Mouse (Mus musculus) cerebellum, adult 18-20 months (tissue): ENCODE measurements around the gene Atp2b2.

Experiments used
- DNase-seq, 2 experiments: peaks; one replicate each; pipeline ENCODE4 v3.0.0; 2021

Atp2b2 gene

DNA sequence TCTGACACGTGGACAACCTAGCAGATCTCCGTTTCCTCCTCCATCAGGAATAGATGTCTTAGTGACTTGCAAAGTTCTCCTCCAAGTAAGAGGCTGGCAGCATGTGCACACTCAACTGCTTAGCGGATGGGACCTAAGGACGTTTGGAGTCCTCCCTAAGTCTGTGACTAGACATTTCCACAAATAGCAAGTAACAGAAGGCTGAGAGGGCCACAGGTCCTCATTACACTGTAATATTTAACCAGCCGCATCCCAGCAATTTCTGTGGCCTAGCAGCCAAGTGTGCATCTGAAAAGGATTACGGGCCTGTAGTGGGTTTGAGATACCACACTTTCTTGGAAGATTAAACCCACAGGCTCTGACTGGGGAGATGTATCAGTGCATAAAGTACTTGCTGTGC, 30.4 kb downstream of the Atp2b2 start:
- DNase-seq, result no peak

DNA sequence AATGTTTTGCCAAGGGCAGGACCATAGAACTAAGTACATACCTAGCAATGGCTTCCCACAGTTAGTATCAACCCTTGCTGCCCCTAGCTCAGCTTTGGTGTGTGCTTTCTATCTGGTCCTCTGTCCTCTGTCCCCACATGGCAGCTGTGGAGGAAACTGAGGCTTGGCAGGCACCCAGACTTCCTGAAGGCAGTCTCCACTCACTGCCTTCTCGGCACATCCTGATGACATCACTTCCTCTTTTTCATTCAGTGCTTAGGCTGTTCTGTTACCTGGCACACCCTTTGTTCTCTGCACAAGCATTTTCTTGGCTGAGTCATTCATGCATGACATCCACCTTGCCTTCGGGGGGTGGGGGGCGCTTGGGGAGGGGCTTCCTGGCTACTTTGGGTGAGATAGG, 38.6 kb downstream of the Atp2b2 start:
- DNase-seq, result no peak

DNA sequence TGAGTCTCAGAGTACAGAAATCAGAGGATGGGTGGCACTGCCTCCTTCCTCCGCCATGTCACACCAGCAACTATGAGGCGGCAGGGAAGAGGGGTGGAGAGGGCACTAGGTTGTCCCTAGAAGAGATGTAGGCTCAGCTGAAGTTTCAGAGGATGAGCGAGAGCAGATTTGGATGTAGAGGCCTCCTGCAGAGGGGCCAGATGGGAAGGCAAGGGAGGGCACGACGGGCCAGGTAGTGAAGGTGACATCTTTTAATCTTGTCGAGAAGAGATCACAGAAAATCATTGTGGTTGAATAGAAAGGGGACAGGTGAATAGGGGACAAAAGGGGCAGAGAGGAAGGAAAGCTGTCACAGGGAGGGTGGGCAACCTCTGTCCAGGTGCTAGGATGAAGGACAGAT, 41.5 kb downstream of the Atp2b2 start:
- DNase-seq, result peak; percentile 68 to 71

DNA sequence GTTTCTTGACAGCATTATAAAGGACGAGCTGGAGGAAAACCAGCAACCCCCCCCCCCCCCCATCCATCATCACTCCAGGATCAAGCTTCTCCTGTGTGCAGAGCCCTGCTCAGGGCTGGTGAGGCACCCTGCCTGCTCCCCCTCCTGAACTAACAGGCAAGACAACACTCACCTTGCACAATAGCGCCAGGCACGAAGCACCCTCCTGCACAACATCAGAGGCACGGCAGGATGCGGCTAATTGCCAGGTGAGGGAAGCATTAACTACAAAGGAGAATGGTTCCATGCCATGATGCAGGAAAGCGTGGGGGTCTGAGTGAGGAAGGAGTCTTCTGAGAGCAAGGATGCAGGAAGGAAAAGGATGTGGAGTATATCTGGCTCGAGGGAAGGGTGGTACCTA, 42.1 kb downstream of the Atp2b2 start:
- peak; percentile 59 to 63 for DNase-seq

DNA sequence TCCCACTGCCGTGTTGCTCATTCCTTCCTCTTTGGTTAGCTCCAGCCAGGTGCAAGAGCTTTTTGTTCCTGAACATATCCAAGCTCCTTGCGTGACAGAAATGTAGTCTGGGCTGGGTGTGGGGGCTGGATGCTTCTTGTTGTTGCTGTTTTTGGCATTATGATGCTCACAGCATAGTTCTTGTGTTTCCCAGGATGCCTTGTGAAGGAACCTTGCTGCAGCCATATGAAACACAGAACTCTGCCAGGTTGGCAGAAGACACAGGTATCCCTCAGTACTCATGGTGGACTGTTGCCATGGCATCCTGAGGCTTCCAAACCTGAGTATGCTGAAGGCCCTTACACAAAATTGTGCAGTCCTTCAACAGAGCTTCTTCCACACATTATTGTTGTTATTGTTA, 44.0 kb downstream of the Atp2b2 start:
- peak; percentile 69 to 76 for DNase-seq

DNA sequence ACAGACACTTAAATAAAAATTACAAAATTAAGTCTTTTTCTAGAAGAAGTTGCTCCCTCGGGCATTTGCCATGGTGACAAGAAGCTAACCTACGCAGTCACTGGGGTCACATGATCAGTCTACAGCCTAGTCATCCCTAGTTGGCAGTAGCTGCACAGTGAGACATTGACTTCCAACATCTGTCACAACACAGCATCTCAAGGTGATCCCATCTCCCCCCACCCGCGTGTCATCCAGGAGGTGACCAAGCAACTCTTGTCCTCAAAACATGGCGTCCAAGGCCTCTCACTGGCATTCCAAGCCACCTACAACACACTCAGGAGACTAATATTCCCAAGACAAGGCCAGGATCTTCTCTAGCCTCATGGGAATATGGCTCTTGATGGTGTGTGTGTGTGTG, 48.2 kb downstream of the Atp2b2 start:
- no peak for DNase-seq

DNA sequence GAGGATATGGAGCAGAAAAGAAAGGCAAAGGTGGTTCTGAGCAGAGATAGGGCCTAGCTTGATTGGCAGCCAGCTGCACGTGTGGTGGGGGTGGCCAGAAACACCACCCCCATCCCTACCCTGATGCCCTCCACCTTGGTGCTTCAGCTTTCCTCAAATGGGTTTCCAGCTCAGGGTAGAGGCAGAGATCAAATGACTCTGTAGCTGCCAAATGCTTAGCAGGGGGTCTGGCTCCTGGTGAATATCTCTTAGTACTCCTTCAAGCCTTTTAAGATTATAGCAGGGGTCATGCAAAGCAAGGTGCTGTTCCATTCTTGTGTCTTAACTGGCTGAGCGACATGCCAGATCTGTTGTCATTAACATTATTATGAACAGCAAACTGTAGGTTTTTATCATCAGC, 50.3 kb downstream of the Atp2b2 start:
- no peak for DNase-seq

DNA sequence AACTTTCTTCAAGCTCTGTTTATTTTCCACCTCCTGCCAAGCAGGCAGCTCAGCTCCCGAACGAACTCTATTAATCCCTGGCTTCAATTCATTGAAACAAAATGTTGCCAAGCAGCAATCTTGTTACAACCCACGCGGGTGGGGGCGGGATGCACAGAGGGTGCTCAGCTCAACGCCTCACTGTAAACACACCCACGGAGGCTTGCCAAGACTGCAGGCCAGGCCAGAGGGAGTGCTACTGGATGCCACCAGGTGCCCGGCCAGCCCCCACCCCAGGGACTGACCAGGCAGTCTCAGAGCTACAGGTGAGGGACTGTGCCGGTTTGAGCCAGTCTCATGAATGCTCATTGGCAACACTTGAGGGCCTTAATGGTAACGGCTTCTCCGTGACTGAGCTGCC, 50.9 kb downstream of the Atp2b2 start:
- DNase-seq, result peak; percentile 69 to 71

DNA sequence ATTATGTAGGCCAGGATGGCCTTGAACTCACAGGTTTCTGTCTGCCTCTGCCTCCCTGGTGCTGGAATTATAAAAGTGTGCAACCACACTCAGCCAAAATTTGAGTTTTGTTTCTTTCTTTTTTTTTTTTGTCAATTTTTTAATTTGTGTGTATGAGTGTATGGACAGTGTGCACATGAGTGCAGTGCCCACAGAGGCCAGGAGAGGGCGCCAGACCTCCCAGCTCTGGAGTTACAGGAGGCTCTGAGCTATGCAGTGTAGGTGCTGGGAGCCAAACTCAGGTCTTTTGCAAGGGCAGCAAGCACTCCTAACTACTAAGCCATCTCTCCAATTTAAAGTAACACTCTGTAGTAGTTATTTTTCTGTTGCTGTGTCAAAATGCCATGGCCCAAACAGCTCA, 52.4 kb downstream of the Atp2b2 start:
- no peak for DNase-seq

DNA sequence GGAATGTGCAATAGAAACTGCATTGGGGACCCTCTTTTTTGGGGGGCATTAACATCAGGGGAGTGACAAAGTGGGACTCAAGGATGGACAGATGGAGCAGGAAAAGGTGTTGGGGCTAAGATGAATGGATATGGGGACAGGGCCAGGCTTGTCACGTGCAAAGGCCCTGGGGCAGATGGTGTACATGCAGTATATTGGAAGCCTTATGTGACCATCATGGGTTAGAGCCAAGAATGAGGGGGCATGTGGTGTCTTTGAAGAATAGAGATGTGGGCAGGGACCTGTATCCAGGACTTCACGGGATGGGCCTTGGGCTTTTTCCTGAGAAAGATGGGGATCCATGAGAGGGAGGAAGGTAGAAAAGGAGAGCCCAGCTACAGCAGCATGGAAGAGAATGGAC, 53.9 kb downstream of the Atp2b2 start:
- no peak for DNase-seq

DNA sequence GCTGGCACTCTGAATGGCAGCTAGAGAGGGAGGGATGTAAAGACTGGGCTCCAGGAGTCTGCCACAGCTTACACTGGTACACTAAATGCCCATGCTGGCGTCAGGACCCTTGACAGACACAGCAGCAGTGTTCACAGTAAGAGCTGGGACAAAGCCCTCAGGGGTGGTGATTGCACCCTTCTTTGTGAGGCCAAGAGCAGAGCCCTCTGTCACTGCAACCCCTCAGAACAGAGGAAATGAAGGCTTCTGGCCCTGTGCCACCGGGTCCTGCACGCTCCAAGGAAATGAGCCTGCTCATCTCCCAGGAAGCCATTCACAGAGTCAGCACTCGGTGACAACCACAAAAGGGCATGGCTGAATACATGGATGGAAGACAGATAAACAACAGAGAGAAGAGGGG, 55.7 kb downstream of the Atp2b2 start:
- DNase-seq, result peak in 1 of 2 experiments; percentile 45

DNA sequence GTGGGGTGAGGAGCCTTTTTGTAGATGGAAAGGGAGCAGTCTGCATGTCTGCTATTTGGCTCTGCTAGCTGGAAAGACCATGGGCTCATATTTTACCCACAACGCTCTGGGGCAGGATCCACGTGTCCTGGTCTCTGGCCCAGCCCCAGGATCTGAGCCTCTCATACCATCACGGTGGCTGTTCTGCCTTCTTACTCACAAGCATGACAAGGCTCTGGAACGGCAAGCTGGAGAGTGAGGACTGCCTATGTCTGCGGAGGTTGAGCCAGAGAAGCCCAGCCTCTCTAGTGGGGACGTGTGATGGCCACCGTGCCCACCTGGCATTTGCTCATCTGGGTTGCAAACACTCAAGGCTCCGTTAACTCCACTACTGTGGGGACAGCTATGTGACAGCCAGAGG, 63.7 kb downstream of the Atp2b2 start:
- no peak for DNase-seq

DNA sequence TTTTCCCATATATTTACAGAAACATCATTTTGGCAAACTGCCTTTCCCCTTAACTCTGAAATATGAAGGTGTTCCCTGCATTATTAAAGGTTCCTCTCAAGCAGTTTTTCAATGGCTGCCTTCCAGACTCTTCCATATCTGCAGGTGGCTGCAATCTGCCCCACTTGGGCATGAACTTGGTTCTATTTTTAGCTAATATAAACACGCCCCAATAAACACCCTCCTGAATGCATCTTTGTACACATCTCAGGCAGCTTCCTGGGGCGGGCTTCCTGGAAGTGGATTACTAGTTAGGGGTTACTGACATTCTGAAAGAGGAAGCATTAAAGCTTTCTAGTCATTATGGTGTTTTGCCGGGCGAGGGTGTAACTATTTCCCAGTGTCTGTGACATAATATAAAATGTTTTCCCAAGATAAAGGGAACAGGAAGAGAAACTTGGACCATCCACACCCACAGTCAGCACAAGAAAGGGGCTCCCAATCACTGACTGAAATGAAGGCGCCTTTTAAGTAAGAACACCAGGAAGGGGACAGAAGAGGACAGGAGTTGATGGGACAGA, 64.2 kb downstream of the Atp2b2 start:
- peak; percentile 64 to 75 for DNase-seq

DNA sequence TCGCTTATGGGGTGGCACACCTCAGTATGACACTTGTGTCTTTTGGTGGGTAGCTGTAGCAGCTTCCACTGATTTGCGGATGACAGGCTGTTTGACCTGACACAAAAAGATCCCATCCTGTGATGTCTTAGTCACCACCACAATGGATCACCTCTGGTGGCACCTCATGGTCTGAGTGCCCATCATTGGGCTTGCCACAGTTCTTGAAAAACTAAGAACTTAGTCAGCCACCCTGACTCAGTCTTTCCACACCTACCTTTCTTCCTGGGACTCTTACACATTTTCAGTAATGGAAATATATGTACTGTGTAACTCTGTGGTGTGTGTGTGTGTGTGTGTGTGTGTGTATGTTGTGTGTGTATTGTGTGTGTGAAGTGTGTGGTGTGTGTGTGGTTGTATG, 71.5 kb downstream of the Atp2b2 start:
- DNase-seq, result no peak

DNA sequence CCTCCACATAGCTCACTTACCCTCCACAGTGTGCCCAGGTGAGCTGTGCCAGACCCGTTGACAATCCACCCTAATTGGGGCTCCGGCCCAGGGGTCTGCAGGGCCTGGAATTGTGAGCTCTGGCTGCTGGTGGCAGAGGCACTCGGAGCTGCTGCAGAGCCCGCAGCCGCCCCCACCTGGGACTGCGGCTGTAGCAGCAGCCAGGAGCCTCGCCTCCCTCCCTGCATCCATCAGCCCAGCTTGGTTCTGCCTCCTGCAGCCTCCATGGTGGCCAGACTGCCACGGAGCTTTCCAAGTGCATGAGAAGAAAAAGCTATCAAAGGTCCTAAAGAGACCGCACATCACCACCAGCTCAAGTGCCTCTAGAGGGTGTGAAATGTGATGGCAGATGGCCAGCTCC, 71.9 kb downstream of the Atp2b2 start:
- DNase-seq, result no peak

DNA sequence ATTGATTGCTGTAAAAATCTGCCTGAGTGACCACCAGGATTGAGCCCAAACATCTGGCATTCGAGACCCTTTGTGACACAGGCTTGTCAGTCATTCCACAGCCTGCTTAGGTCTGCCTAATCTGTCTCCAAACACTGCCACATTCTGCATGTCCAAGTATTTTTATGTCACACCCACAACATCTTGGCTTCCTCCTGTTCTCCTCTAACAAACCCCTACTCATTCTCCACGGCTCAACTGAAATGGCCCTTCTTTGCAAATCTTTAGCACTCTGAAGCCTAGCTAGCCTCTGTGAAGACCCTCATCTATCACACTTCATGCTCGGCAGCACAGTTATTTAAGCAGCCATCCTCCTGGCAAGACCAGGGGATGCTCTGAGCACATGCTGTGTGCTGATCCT, 72.7 kb downstream of the Atp2b2 start:
- no peak for DNase-seq

DNA sequence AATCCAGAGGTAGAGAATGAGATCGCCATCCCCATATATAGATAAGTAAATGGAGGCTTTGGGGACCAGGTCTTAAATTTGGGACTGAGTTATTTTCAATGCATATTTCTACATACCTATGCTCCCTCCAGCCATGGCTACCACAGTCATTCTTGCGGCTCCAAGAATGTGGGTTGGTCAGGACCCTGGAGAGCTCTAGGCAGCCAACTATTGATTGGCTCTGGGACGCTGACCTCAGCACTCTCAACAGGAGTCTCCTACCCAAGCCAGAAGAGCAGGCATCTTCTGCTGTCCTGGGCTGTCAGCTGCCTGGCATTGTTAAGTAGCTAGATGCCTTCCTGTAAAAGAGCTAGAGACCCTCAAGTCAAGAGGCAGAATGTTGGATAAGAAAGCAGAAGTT, 79.6 kb downstream of the Atp2b2 start:
- DNase-seq, result no peak

DNA sequence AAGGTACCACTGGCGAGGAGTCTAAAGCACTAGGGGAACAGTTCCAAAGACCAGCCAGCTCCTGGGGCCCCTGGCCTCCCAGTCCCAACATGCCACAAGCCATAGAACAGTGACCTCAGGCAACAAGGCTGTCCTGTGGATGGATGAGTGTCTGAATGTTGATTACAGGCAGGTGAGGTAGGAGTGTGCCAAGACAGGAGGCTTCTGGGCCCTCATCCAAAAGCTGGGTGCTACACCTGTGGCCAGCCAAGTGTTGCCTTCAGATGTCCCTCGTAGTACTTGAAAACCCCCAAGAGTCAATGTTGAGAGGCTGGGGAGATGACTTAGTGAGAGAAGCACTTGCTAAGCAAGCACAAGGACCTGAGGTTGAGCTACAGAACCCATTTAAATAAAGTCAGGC, 80.8 kb downstream of the Atp2b2 start:
- no peak for DNase-seq

DNA sequence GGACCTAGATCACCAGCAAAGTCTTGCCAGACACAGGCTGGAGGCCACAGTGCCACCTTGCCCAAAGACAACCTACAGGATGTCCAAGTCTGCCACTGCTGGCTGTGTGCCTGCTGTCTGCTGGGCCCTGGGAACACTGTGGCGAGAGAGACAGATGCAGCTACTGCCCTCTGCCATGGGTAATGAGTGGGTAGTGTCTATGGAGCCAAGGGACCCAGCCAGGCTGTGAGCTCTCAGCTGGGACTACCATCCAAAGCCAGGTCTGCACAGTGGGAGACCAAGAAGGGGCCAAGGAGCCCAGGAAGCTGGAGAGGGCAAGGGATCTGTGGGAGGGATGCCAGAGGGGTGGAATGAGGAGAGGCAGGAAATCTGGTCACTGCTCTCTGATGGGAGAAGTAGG, 83.1 kb downstream of the Atp2b2 start:
- DNase-seq, result peak; percentile 87 to 91

DNA sequence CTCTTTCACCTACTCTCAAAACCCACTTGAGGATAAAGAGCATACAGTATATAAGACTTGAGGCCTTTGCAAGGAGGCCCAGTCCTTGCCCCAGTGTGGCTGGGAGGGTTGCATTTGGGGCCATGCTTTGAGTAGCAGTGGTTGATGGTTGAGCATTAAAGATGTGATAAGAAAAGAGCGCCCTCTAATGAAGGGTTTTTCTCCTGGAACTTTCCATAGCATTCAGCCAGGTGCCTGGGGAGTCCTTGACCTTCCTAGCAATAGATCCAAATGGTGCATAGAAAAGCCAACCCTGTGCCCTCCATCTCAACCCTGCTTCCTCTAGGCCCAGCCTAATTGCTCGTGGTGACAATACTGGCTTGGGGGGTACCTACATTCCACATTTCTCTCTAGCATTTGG, 83.7 kb downstream of the Atp2b2 start:
- peak; percentile 38 to 43 for DNase-seq

DNA sequence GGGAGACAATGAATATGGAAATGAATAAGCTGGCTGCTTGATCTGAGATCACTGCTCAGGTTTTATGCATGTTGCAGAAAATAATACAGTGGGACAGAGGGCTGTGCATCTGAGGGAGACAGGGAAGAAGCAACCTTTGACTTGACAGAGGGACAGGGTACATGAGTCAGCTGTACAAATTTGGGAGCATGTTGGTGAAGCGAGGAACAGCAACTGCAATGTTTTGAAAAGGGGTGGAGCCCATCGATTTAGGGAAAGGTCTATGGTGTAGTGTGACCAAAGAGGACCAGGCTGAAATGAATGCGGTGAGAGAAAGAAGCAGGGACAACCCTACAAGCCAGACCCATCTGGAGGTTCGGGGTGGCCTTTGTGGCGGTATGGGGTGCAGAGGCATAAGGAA, 84.4 kb downstream of the Atp2b2 start:
- DNase-seq, result no peak

DNA sequence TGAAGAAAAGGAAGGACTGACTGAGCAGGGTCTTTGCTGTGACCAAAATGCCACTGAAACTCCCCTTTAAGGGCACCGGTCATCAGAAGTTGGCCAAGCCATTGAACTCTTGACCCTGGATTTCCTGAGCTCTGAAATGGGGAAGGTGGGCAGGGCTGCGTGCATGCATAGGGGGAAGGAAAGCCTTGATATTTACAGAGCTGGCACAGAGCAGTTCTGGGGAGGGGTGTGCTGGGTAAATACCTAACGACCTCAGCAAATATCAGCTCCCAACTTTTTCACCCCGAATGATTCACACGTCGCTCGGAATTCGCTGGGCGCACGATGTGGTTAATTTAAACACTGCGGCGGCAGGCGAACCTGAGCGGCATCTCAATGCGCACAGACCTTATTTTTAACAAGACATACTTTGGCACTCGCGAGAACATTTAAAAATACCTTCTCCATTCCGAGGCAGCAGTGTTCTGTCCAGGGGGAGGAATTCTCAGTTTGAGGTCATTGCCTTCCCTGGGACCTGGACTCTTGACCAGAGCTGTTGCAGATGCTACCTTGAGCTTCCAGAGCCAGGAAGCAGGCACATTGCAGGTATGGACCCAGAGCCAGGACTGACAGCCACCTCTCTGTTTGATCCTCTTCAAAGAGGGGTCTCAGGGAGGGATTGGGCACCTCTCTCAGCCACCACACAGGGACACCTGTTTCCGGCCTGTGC, 85.0 kb downstream of the Atp2b2 start:
- no peak for DNase-seq

DNA sequence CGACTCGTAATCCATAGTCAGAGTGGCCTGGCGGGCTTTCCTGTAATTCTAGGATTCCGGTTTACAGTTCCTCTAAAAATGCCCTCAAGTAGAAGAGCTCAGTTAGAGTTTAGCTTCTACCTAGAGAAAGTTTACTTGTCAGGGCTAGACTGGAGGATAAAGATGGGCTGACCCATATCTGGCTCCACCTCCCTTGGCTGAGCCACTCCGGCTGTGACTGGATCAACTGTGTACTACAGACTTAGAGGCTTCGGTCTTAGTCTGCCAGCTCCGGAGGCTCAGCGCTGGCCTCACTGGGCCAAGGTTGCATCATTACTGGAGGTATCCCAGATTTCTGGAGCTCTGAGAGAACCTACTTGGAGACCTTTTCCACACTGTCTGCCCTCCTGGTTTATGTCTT, 94.9 kb downstream of the Atp2b2 start:
- DNase-seq, result peak; percentile 49 to 69

DNA sequence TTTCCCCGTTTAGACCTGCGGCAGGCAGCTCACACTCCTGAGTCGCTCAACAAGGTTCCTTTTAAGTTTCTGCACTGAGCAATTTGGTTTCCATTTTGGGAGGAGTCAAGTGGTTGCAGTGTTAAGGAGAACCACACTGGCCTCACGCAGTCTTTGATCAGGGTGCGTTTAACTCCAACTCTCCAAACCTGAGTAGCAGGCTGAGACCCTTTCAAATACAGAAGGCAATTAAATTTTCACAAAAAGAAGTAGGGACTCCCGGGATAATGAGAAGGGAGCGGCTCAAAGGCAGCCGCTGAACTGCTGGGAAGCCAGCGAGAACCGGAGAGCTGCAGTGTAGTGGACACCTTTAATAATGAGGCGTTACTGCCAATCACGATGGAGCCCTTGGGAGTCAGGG, 100.1 kb downstream of the Atp2b2 start:
- no peak for DNase-seq

DNA sequence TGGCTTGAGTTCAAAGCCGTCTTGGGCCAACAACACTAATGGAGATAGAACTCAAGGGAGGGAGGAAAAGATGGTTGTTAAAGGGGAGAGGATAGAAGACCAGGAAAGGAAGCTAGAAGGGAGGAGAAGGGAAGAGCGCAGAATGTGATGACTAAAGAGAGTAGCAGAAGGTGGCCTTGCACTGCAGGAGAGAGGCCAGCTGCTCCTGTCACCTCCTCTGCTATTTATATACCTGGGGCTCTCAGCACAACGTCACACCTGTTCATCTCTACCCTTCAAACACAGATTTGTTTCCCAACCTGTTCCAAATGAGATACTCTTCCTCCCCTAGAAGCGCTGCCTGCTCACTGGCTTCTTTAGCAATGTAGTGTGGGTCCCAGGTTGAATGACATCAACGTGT, 101.1 kb downstream of the Atp2b2 start:
- peak; percentile 55 to 72 for DNase-seq
